Mouse (Mus musculus): ENCODE measurements around the gene Nodal.

Gene Nodal

GRCm38 (mm10) chr10:61417672-61418071 lies at the start of gene Nodal:
Gene Nodal (plus strand): TSS chr10:61417972.
- DNase-seq (ENCODE audit: low spot score in 2 of 2): no peak

DNA sequence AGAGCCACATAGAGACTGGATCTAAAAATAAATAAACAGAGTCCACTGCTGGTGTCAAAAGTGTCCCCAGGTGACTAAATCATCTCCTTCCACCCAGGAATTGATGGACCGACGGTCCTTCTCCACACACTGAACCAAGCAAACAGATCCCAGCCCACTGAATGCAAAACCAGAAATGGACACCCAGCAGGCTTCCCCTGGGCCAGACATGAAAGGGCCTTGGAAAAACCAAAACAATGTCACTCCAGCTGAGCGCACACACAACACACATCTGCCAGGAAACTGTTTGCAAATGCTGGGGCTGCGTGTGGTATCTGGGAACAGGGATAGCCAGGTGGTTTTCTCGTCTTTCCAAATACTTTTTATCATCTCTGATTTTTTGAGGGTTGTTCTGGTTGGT lies 48.0 kb upstream of the Nodal start:
- no peak for DNase-seq (ENCODE audit: low spot score in 2 of 2)

DNA sequence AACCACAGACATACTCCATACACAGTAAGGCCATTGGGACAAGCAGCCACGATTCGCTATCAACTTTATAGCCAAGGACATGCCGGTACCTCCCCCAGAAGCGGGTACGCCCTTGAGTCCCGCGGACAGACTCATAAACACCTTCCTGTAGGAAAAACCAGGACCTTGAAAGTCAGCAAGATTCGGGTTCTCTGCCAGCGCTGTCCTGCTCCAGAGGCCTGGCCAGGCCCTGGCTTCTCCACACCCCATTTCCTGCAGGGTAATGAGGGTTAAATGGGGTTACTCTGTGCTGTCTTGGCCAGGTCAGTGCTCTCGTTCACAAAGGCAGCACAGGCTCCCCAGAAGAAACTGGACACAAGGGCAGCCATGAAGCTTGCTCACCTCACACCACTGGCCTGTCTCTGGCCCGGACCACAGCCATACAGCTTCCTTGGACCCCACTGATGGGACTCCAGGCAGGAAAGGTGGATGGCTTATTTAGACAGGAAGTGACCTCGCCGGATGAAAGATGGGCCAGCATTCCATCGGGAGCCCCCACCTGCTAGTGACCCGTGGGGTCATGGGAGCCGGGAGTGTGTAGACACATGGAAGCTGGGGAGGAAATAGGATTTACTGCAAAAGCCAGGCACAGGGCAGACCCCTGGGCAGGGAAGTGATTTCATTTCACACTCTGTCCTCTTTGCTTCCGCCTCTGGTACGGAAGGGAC lies 47.3 kb upstream of the Nodal start:
- DNase-seq (ENCODE audit: low spot score in 2 of 2): no peak

DNA sequence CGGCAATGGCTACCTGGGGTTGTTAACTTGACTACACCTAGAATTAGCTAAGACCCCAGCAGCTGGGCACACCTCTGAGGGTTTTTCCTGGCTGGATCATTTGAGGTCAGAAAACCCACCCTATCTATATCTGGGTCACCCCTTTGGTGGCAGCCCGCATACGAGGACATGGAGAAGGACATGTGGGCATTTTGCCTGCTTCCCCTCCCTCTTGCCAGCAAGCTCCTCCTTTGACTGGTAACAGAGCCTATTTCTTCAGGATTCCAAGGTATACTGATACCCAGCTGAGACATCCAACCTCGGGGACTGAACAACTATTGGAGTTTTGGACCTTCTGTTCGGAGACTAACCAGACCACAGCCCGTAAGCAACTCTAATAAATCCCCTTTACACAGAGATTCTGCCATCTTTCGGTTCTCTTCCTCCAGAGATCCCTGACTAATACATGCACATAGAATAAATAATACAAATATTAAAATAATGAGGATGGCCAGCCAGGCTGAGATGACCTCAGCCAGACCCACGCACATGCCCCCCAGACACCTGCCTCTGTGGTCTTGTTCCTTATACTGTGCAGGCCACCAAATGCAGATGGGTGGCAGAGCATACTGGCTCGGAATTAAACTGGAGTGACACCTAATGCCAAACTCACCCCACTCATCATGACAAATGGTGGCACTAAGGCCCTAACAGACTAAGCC lies 45.7 kb upstream of the Nodal start:
- DNase-seq (ENCODE audit: low spot score in 2 of 2): no peak

- DNase-seq (ENCODE audit: low spot score in 2 of 2): no peak
Measured at GRCm38 (mm10) chr10:61372585-61372923, 45.2 kb upstream of the Nodal start.

DNA sequence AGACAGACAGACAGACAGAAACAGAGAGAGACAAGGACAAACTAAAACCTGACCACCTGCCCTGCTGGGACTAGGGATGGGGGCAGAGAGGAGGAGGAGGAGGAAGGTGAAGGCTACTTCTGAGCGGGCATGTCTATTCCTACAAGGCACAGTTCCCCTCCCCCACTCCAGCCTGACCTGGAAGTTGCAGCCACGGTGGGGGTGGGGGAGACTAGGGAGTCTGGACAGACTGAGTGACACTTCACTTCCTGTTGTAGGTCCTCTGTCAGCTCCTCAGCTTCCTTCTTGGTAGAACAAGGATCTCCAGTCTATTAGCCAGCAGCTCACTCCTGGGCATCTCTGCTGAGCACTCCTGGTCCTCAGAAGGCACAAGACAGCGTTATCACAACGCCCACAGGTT lies 43.7 kb upstream of the Nodal start:
- DNase-seq (ENCODE audit: low spot score in 2 of 2): no peak

DNA sequence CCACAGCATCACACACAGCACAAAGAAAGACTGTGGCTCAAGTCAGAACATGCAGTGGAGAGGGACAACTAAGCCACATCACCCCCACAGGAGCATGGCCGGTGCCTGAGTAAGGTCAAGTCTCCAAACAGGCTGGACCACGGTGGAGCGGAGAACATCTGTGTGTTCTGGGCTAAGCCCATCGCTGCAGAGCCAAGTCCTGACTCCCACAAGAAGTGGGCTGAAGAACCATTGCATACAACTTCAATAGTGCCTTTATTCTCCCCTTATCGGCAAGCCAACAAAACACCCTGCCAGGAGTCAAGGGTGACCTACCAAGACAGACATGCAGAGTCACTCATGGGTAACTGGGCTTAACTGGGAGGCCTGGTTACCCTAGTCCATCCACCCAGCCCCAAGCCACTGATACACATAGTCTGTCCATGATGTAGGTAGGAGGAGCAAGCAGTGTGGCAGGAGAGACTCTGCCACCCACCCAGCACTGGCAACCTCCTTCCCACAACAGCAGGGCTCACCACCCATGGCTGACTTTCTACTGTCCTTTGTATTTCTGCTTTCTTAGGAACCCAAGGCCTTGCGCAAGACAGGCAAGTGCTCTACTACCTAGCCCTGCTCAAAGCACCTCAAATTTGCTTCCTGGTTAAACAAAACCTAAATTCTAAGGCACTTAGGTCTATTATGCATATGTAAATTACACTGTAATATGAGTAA lies 42.8 kb upstream of the Nodal start:
- no peak for DNase-seq (ENCODE audit: low spot score in 2 of 2)

- DNase-seq (ENCODE audit: low spot score in 2 of 2): no peak
Measured at GRCm38 (mm10) chr10:61378050-61378449, 39.7 kb upstream of the Nodal start.

DNA sequence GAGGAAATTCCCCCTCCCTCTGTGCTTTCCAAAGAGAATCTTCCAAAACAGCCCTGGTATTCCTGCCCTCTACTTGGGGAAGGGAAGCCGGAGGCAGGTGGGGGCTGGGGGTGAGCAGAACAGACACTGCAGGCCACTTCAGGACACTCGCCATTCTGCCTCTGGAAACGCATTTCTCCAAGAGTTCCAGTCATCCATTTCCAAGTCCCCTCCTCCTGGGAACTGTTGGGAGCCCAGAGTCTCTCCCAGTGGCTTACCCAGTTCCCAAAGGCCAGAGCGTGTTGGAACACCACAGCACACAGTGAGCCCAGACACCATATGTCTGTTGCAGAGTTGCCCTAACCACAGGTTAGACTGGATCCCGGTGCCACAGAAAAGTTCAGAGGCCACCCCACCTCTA lies 39.1 kb upstream of the Nodal start:
- no peak for DNase-seq (ENCODE audit: low spot score in 2 of 2)

DNA sequence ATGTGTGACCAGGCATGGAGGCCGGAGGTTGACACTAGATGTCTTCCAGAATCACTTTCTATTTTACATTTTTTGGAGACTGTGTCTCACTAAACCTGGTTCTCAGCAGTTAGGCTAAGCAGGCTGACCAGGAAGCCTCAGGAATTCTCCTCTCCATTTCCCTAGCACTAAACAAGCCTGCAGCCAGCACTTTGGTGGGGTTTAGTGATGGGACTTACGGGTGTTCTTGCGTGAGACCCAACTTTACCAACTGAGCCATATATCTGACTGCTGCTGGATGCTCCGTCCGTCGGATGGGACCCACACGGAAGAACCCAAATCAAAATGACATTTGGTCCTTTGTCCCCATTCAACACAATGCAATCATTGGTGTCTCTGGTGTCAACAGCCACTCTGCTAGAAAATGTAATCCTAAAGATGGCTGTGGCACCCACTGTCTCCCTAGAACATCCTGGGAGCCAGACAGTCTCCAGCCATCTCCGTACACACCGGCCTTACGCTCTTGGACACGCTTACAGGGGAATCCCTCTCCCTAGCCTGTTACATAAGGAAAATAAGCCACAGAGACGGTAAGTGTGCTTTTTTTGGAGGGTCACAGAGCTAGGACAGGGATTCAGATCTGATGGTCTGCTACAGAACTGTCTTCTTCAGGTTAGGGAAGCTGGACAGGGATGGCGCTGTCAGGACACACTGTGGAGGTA lies 38.3 kb upstream of the Nodal start:
- no peak for DNase-seq (ENCODE audit: low spot score in 2 of 2)

GRCm38 (mm10) chr10:61380186-61380585 lies 37.6 kb upstream of the Nodal start:
- DNase-seq (ENCODE audit: low spot score in 2 of 2): no peak

- DNase-seq (ENCODE audit: low spot score in 2 of 2): no peak
Measured at GRCm38 (mm10) chr10:61381823-61382222, 35.9 kb upstream of the Nodal start.

DNA sequence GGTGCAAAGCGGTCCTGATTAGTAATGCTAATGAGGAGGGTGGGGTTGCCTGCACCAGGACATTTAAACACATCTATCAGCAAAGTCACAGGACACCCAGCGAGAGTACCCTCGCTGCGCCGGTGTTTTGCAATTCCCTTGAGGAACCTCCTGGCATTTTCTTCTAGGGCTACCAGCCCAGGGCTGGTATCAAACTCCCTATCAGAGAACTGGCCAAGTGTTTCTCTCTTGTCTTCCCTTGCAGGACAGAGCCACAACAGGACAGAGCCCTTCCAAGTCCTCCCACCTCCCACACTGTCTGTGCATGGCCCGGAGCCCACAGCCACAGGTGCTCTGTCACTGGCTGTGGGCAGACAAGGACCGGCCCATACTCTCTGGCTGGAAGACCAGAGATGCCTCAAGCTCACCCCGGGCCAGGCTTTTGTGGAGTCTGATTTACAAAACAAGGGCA lies 35.5 kb upstream of the Nodal start:
- no peak for DNase-seq (ENCODE audit: low spot score in 2 of 2)

- no peak for DNase-seq (ENCODE audit: low spot score in 2 of 2)
Measured at GRCm38 (mm10) chr10:61383021-61383714, 34.6 kb upstream of the Nodal start, which contains the start of gene Pald1. Gene Pald1 (minus strand): TSS chr10:61383530.

- no peak for DNase-seq (ENCODE audit: low spot score in 2 of 2)
Measured at GRCm38 (mm10) chr10:61383715-61384047, 34.1 kb upstream of the Nodal start.

- DNase-seq (ENCODE audit: low spot score in 2 of 2): no peak
Measured at GRCm38 (mm10) chr10:61385174-61385573, 32.6 kb upstream of the Nodal start.

GRCm38 (mm10) chr10:61386284-61386683 lies 31.5 kb upstream of the Nodal start:
- DNase-seq (ENCODE audit: low spot score in 2 of 2): no peak

DNA sequence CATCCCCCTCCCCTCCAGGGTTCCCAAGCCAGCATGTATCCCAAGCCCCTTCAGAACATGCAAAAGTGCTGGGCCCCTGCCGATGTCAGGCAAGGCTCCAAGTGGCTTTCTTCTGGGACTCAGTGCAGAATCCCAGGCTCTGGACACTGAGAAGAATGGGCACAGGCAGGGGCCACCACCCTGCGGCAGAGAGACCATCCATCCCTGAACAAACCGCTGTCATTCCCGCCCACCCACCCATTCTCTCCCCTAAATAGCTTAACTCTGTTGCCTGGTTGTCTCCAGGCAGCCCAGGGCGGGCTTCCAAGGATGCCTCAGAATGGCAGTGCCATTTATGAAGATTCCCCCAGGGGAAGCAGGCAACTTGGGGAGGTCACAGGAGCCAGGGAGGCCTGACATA lies 28.8 kb upstream of the Nodal start:
- no peak for DNase-seq (ENCODE audit: low spot score in 2 of 2)

DNA sequence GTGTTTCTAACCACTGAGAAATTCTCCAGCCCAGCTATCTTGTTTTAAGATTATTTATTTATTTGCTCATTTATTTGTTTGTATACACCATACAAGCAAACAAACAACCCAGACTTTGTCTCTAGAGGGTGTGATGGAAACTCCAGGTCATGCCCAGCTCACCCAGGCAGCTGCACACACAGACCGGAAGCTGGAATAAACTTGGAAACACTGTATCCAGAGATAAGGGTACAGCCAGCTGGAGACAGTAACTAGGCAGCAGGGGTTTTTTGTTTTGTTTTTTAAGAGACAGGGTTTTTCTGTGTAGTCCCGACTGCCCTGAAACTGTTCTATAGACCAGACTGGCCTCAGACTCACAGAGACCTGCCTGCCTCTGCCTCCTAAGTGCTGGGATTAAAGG lies 27.6 kb upstream of the Nodal start:
- no peak for DNase-seq (ENCODE audit: low spot score in 2 of 2)

DNA sequence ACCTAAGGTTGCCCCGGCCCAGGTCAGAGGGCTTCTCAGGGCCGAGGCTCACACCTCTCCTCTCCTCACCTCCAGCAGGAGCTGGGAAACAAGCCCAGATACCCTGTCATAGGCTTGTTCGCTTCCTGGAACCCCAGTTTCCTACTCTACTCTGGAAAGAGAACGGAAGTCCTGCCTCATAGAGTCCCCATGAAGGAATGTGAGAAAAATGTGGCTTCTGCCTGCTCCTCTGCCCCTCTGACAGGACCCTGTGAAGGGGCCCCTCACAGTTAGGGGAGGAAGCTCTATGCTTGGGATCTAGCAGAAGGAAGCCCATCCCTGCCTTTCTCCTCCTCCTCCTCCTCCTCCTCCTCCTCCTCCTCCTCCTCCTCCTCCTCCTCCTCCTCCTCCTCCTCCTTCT lies 25.2 kb upstream of the Nodal start:
- DNase-seq (ENCODE audit: low spot score in 2 of 2): no peak

DNA sequence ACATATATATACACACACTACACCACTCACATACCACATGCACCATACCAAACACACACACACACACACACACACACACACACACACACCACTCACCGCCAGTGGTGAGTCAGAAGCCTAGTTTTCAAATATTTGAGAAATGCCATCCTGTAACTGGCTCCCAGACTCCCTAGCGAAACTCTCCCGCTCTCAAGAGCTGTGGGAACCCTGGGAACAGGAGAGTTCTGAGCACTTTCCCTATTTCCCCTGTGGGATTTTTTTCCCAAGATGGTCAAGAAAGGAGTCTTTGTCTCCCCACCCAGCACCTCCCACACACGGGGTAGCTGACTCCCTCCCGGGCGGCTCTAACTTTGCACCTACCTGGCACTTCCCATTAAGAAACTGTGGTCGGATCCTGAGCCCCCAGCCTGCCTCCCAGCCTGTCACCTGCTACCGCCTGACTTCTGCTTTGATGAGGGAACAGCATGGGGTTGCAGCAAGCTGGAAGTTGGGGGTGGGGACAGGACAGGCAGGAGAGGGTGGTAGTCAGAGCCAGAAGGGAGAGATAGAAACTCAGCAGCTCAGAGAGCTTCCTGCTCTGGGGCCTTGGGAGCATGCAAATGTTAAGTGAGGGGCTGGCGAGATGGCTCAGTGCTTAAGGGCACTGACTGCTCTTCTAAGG lies 23.2 kb upstream of the Nodal start:
- DNase-seq (ENCODE audit: low spot score in 2 of 2): no peak
